ENCODE assay signal across 29 mouse cellular contexts in genomic region chr9:108469430-108469829, GRCm38 (mm10). TPM values are rescaled to one million over a fixed set of nuclear protein-coding genes. Genes with fewer than 3 reads are reported as not detected.
DNase-seq lines count a peak whose midpoint lies in the region; ATAC-seq and TF ChIP-seq lines count a peak whose summit lies in the region.
"Had no signal": no experiment of that assay in that cellular context is flagged by ENCODE, and none has a peak within 500 bp of the region (broad histone marks: within the 10 kb centered on the region; RNA-seq: fewer than 3 reads in every experiment).

No protein-coding gene starts in this region.

- no peak for TF ChIP-seq POLR2A in testis, adult 2 months (IDR thresholded peaks at IDR 0.05; ENCODE audit: control insufficient read depth, low read depth, low read length)

- DNase-seq in lung, adult 18-20 months = no peak
- no peak for DNase-seq in testis, postnatal 10 days (ENCODE audit: low spot score)
- no peak for DNase-seq in heart, postnatal 4 days
- DNase-seq: adrenal gland, adult 2 months; adrenal gland, postnatal 10 days; adrenal gland, postnatal 25 days; cerebellum, adult 11 months; cerebellum, adult 18-20 months; cerebellum, adult 8-10 months; cerebellum, adult 9-11 months; cerebellum, postnatal 14 days; cerebellum, postnatal 36 days; embryo, embryonic 11 days had no signal

- no peak; the same call in 1 of the 2 replicates for ATAC-seq in lung, embryonic 16.5 days (ENCODE audit: low read depth)
- ATAC-seq: forebrain, embryonic 14.5 days; forebrain, embryonic 16.5 days had no signal

- 40% methylated on average over 5 of the region's 5 CpGs for WGBS in lung, embryonic 16.5 days

- TF ChIP-seq CTCF in testis, adult 2 months (IDR thresholded peaks at IDR 0.05; ENCODE audit: control insufficient read depth, insufficient read depth, insufficient replicate concordance, low read depth, low read length) = no peak

- no peak overlapping the region for H3K4me2 ChIP-seq in lung, embryonic 16.5 days (ENCODE audit: low read depth, low read length)
- H3K4me2 ChIP-seq: embryonic facial prominence, embryonic 13.5 days; embryonic facial prominence, embryonic 15.5 days; forebrain, embryonic 12.5 days had no signal

- H3K27ac ChIP-seq in lung, embryonic 16.5 days (ENCODE audit: low read length) = peak overlapping the region; percentile 33; the same call in 1 of the 2 replicates
- H3K27ac ChIP-seq in testis, adult 2 months (ENCODE audit: control insufficient read depth, insufficient read depth, low read depth, low read length) = peak overlapping the region; percentile 85
- H3K27ac ChIP-seq: embryonic facial prominence, embryonic 13.5 days; embryonic facial prominence, embryonic 15.5 days; forebrain, embryonic 10.5 days; forebrain, embryonic 12.5 days had no signal

- H3K36me3 ChIP-seq in lung, embryonic 16.5 days (ENCODE audit: control insufficient read depth, insufficient read depth, low read length) = peaks cover 11% of the 10 kb centered on the region
- no peaks in the 10 kb centered on the region for H3K36me3 ChIP-seq in testis, adult 2 months (ENCODE audit: control insufficient read depth, insufficient read depth, low read length)

- H3K27me3 ChIP-seq in lung, embryonic 16.5 days (ENCODE audit: control insufficient read depth, insufficient read depth, low read depth, low read length) = no peaks in the 10 kb centered on the region
- no peaks in the 10 kb centered on the region for H3K27me3 ChIP-seq in testis, adult 2 months (ENCODE audit: control insufficient read depth, insufficient read depth, low read length)
- H3K27me3 ChIP-seq: embryonic facial prominence, embryonic 13.5 days; embryonic facial prominence, embryonic 15.5 days; forebrain, embryonic 12.5 days had no signal

- peaks cover 4% of the 10 kb centered on the region for H3K4me1 ChIP-seq in lung, embryonic 16.5 days (replicated peaks; ENCODE audit: control insufficient read depth, insufficient read depth, low read length)
- H3K4me1 ChIP-seq in testis, adult 2 months (ENCODE audit: control insufficient read depth, insufficient read depth, low read length) = peaks cover 4% of the 10 kb centered on the region; the same call in 1 of the 2 replicates
- H3K4me1 ChIP-seq: embryonic facial prominence, embryonic 13.5 days; embryonic facial prominence, embryonic 15.5 days; forebrain, embryonic 10.5 days; forebrain, embryonic 12.5 days had no signal

- H3K9ac ChIP-seq in lung, embryonic 16.5 days (ENCODE audit: low read length) = no peak overlapping the region
- H3K9ac ChIP-seq: embryonic facial prominence, embryonic 13.5 days; embryonic facial prominence, embryonic 15.5 days; forebrain, embryonic 12.5 days had no signal

- H3K4me3 ChIP-seq in lung, embryonic 16.5 days (ENCODE audit: low read length) = no peak overlapping the region
- no peak overlapping the region for H3K4me3 ChIP-seq in testis, adult 2 months (ENCODE audit: control insufficient read depth, low read depth, low read length)
- H3K4me3 ChIP-seq: embryonic facial prominence, embryonic 13.5 days; embryonic facial prominence, embryonic 15.5 days; erythroblast, embryonic 14.5 days; forebrain, embryonic 10.5 days; forebrain, embryonic 12.5 days had no signal

- H3K9me3 ChIP-seq in lung, embryonic 16.5 days (ENCODE audit: control insufficient read depth, low read length) = no peaks in the 10 kb centered on the region
- H3K9me3 ChIP-seq: embryonic facial prominence, embryonic 15.5 days; forebrain, embryonic 10.5 days; forebrain, embryonic 12.5 days had no signal

RNA-seq across cellular contexts. Expression of gene Klhdc8b, which starts 8.0 kb away (rescaled TPM):
- 76.6 and 89.7 TPM in 2 replicates for polyA plus RNA-seq in lung, embryonic 16.5 days (2015; fragmentation: Nextera tagmentation; extraction: Ambion mirVana)
- polyA plus RNA-seq in testis, adult 2 months (2012; rRNA removed) = 15.2 and 18.7 TPM in 2 replicates
- 10 to 100 TPM; 43.9 to 45.6 TPM for total RNA-seq in heart, postnatal 4 days (2021)

RNA-seq across cellular contexts. Expression of gene Ccdc71, which starts 9.1 kb away (rescaled TPM):
- polyA plus RNA-seq in lung, embryonic 16.5 days (2015; fragmentation: Nextera tagmentation; extraction: Ambion mirVana) = 50.7 and 58.0 TPM in 2 replicates
- polyA plus RNA-seq in testis, adult 2 months (2012; rRNA removed) = 19.4 and 20.6 TPM in 2 replicates
- 10 to 100 TPM; 27.0 to 28.4 TPM for total RNA-seq in heart, postnatal 4 days (2021)

RNA-seq across cellular contexts. Expression of gene Lamb2, which starts 10.1 kb away (rescaled TPM):
- polyA plus RNA-seq in lung, embryonic 16.5 days (2015; fragmentation: Nextera tagmentation; extraction: Ambion mirVana) = 86.0 and 95.5 TPM in 2 replicates
- polyA plus RNA-seq in testis, adult 2 months (2012; rRNA removed) = 23.3 and 24.3 TPM in 2 replicates
- 100 to 1,000 TPM; 217 to 229 TPM for total RNA-seq in heart, postnatal 4 days (2021)

RNA-seq across cellular contexts. Expression of gene Usp19, which starts 21.0 kb away (rescaled TPM):
- polyA plus RNA-seq in lung, embryonic 16.5 days (2015; fragmentation: Nextera tagmentation; extraction: Ambion mirVana) = 59.1 and 61.0 TPM in 2 replicates
- polyA plus RNA-seq in testis, adult 2 months (2012; rRNA removed) = 128 and 134 TPM in 2 replicates
- total RNA-seq in heart, postnatal 4 days (2021) = 100 to 1,000 TPM; 108 to 109 TPM

RNA-seq across cellular contexts. Expression of gene BC048562, which starts 33.1 kb away (rescaled TPM):
- not detected in 2 replicates for polyA plus RNA-seq in lung, embryonic 16.5 days (2015; fragmentation: Nextera tagmentation; extraction: Ambion mirVana)
- polyA plus RNA-seq in testis, adult 2 months (2012; rRNA removed) = 91.8 and 100 TPM in 2 replicates
- not detected for total RNA-seq in heart, postnatal 4 days (2021)
- total RNA-seq: adrenal gland, adult 2 months; adrenal gland, postnatal 10 days; adrenal gland, postnatal 25 days; adrenal gland, postnatal 4 days; common myeloid progenitor, adult 5-6 weeks; ES-E14; MEL had no signal
- polyA plus RNA-seq: adrenal gland, adult 2 months; brain, embryonic 14.5 days; C2C12; embryonic facial prominence, embryonic 11.5 days; embryonic facial prominence, embryonic 13.5 days; embryonic facial prominence, embryonic 15.5 days; erythroblast, embryonic 14.5 days; forebrain, embryonic 10.5 days; forebrain, embryonic 12.5 days; forebrain, embryonic 14.5 days; forebrain, embryonic 16.5 days had no signal
